Mouse (Mus musculus): ENCODE measurements around the gene Setd1a.

The Setd1a gene

DNA sequence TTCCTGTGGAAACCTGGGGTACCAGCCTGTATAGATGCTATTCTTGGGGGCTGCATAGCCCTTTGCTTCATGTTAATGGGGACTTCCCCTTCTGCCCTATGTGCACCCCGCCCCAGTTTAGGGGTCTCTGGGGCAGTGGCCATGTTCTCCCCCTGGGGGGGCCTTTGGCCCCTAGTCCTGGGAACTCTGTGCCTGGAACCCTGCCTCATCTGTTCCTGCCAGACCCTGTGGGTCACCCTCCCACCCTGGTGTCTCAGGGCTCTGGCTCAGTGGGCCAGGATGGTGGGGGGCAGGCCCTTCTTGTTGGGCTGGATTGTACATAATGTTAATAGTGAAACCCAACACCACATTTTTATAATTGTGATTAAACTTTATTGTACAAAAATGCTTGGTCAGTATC lies 23.3 kb downstream of the Setd1a start:
- no peak for DNase-seq (ENCODE audit: low read depth, low spot score)

DNA sequence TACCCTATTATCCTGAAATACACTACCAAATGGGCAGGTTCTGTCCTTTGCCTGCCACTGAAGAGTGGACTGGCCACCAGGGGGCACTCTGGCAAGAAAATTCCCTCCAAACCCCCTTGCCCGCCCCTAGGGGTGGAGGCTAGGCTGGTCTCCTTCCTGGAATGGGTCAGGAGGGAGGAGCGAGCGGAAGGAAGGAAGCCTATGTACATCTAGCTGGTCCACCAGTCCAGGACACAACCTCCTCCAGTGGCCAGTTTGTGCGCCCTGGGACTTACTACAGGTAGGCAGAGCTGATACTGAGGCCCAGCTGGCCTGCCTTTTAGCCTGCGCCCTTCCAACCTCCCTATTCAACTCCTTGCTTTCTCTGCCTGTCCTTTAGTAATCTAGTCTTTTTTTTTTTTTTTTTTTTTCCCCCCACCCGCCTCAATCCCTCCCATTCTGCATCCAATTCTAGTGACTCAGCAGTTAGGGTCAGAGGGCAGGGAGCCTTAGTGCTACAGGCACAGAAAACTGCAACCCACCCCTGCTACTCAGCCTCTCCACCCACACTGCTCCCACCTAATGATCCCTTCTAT lies 24.1 kb downstream of the Setd1a start, which contains the start of gene Hsd3b7:
TSS of gene Hsd3b7 (plus strand) at position 170 of the 575 bp plus-strand sequence.
- peak; percentile 88 for DNase-seq (ENCODE audit: low read depth, low spot score)

DNA sequence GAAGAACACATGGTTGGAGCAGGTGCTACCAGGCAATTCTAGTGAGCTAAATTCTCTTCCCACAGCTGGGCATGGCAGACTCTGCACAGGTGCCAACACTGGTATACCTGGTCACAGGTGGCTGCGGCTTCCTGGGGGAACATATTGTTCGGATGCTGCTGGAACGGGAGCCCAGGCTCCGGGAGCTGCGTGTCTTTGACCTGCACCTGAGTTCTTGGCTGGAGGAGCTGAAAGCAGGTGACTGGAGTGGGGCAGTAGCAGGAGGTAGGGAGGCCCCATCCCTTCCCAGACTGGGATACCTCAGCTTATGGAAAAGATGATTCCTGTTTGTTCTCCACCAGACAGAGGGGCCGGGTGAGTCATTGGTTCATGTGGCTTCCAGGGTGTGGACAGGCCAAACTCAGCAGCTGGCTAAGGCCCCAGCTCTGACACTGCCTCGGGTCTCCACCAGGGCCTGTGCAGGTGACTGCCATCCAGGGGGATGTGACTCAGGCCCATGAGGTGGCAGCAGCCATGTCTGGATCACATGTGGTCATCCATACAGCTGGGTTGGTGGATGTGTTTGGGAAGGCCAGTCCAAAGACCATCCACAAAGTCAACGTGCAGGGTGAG lies 24.6 kb downstream of the Setd1a start:
- DNase-seq (ENCODE audit: low read depth, low spot score), result no peak

DNA sequence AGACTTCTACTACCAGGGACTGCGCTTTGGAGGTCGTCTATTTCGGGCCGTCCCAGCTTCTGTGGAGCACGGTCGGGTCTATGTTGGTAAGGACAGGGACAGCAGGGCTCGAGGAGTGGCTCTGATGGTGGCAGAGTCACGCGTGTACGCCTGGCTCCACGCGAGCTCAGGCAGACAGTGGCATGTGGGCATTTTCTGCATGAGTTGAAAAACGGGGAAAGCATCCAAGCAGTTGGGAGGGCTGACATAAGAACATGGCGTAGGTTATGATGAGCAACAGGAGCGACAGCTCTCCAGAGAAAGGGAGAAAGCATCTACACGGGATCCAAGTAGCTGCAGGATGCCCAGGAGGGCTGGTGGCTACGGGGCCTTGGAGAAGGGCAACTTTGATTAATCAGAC lies 25.8 kb downstream of the Setd1a start:
- DNase-seq (ENCODE audit: low read depth, low spot score), result no peak

DNA sequence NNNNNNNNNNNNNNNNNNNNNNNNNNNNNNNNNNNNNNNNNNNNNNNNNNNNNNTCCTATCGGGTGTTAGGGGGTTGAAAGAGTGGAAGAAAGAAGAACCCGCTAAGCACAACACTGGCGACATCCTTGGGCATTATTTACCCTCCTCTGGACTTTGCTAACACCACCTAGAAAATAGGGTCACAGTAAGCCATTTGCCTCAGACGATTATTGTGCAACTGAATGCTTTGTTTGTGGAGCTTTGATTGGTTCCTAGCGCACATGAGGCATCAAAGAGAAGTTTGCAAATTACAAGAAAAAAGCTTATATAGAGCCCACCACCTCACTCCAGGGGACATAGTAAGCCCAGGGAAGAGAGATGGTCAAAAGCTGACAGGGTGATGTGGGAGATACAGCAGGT lies 32.4 kb downstream of the Setd1a start:
- no peak for DNase-seq (ENCODE audit: low read depth, low spot score)

DNA sequence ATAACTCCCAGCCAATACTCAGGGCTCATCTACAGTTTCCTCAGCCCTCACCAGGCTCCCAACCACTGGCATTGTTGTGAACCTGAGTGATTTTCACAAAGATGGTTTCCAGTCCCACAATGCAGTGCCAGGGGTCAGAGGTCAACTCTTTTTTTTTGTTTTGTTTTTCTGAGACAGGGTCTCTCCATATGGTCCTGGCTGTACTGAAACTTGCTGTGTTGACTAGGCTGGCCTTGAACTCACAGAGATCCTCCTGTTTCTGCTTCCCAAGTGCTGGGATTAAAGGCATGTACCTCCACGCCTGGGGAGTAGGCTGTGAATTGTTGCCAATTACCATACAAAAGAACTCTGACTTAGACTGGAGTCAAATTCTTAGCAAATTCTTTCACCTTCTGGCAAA lies 33.4 kb downstream of the Setd1a start:
- DNase-seq (ENCODE audit: low read depth, low spot score), result peak; percentile 59

DNA sequence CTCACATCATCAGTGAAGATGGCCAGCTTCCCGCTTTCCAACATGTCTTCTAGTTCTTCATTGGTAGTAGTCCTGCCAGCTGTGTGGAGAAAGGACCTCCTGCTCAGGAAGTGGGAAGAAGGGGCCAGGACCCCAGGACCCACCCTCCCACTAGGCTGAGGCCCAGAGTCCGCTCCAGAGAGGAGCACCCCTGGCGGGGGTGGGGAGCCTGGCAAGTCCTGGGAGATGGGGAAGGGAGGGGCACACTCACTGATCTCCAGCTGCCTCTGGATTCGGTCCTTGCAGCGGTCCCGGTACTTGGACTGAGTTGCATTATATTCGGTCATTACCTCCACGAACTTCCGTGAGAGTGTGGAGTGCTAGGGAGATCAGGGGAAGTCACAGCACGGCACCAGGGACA lies 34.2 kb downstream of the Setd1a start:
- DNase-seq (ENCODE audit: low read depth, low spot score), result no peak

DNA sequence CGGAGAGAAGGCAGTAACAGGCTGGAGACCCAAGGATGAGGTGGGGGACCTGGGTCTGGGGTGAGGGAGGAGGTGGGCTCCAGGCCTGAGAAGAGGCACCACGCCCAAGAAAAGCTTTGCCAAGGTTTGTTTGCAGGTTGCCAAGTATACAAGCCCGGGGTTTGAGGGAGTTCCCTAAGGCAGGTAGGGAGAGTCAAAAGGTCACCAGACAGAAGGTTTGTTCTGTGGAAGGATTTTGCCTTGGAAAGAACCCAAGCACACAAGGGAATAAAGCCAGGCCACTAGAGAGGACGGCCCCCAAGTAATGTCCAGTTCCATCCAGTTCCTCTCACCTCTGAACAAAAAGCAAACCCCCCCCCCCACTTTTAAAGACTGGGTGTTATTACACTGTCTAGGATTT lies 34.8 kb downstream of the Setd1a start:
- DNase-seq (ENCODE audit: low read depth, low spot score), result peak; percentile 54

DNA sequence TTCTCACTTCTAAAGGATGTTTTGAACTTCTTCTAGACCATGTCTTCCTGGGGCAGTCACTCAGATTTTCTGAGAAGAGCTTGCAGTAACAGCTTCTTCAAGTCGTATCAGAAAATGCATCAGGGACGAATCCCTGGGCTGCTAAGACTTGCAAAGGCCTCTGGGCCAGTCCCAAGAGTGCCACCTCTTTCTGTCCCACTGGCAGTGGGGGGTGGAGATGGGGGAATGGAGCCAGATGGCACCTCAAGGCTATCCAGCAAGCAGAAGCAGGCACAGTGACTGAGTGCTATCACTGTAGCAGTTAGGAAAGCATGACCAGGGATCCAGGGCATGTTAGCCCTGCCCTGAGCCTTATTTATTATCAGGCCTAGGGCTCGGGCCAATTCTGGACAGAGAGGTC lies 35.8 kb downstream of the Setd1a start:
- no peak for DNase-seq (ENCODE audit: low read depth, low spot score)

DNA sequence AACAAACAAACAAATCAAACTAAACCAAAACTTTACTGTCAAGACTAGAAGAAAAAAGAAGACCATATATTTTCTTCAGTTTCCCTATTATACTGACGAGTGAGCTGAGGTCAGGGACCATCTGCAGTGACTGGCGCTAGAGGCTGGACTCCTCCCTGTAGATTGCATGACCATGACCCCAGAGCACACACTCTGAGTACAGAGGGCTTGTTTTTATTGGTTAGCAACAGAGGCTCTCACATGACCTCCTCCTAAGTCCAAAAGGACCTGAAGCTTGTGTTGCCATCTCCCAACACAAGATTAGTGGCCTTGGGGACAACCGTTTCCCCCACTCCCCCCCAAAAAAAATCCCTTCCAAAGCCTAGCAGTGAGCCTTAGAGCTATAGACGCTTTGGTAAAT lies 37.4 kb downstream of the Setd1a start:
- no peak for DNase-seq (ENCODE audit: low read depth, low spot score)

DNA sequence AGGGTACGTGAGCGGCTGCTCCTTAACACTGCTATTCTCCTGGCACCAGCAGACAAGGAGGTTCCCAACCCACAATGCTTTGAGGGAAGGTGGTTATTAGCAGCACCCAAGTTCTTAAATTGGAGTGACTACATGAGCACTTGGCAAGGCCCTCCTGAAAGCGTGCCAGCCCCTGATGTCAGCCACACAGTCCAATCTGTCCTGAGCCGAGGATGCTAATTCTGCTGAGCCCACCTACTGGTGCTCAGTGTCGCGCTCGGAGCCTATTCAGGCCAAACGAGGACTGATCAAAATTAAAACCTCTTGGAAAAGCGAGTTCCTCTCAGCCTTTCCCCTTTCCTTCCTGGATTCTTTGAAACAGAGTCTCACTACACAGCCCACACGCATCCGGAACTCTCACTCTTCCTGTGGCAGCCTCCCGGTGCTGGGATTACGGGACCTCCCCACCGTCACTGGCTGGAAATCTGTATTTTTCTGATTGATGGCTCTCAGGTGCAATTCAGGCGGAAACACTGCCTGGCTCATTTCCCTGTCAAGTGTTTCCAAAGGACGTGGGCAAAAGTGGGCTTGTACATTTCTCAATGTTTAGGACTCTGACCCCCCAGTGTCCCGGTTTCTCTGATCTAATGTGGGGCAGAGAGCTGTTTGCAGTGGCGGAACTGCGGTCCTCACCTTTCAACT lies 37.9 kb downstream of the Setd1a start:
- no peak for DNase-seq (ENCODE audit: low read depth, low spot score)

DNA sequence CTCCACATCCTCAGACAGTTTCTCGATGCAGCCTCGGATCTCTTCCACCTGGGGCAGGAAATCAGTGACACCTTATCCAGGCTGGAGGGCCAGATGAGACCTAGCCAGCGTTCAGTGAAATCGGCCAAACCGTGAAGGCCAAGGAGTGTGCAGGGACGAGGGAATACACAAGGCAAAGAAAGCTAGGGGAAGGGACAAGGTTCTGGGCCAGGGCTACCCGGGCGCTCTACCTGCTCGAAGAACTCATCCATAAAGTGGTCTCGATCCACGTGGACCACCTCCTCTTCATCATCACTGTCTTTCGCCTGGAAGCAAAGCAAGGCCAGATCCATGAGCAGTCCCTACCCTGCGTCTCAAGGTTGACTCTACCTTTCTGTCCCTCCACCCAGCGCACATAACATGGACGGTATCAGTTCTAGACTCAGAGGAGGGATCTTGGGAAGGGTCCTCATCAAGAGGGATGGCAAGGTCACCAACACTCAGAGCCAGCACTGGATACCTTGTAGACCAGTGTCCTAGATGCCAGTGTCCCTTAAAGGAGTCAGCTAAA lies 38.7 kb downstream of the Setd1a start:
- no peak for DNase-seq (ENCODE audit: low read depth, low spot score)

DNA sequence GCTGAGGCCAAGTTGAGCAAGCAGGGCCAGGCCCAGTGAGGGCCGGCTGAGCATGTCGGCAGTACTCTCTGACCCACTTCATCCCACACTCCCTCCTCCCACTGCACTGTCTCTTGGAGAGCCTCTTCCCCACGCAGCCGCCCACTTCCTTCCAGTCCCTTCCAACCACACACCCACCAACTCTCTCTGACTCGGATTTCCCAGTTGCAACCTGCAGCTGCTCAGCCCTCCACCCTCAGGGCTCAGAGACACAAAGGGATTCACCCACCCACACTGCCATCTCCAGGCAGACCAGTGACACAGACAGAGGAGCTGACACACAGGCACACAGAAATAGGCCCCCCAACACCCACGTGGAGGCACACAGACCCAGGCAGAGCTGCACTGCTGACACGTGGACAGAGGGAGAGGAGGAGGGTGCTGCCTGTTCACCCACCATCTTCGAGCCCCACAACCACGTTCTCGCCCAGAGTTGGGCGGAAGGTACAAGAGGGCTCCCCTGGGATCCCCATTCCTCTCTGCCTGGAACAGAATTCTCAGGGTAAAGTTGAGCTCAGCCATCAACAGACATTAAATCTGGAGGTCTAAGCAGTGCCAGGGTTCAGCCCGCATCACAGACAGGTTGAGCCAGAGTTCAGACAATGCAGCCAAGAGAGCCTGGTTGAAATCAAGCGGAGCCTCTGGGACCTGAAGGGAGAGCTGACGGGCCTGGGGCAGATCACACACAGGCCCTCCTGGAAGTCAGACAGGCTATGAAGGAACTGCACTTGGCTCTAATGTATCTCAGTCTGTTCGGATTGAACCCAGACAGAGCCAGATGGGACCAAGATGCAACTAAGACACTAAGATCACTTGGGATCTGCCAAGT lies 39.7 kb downstream of the Setd1a start:
- peak; percentile 83 for DNase-seq (ENCODE audit: low read depth, low spot score)

DNA sequence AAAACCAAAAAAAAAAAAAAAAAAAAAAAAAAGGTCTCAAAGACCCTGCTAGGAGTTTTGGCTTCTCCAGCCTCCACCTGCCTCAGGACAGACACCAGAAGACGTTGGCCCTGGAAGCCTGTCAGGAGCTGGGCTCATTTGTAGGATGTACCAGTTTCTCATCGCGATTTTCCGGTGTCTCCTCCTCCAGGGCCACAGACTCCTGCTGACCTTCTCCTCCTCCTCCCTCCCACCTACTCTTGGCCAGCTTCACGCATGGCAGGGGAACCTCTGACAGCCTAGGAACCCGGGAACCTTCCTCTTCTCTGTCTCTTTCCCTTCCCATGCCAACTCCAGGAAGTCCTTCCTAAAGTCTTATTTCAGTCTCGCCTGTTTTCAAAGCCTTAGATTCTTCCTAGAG lies 40.6 kb downstream of the Setd1a start:
- DNase-seq (ENCODE audit: low read depth, low spot score), result no peak

DNA sequence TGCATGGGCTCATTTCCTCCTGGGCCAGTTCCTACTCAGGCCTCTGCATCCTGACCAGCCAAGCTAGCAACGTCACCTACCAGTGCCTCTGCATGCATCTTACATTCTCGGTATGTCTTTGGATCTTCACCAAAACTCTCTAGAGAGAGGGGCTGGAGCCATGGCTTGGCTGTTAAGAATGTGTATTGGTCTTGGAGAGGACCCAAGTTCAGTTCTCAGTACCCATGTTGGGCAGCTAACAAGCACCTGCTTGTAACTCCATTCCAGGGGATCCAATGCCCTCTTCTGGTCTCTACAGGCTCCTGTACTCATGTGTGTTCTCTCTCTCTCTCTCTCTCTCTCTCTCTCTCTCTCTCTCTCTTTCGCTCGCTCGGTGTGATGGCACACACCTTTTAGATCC lies 41.3 kb downstream of the Setd1a start:
- no peak for DNase-seq (ENCODE audit: low read depth, low spot score)

DNA sequence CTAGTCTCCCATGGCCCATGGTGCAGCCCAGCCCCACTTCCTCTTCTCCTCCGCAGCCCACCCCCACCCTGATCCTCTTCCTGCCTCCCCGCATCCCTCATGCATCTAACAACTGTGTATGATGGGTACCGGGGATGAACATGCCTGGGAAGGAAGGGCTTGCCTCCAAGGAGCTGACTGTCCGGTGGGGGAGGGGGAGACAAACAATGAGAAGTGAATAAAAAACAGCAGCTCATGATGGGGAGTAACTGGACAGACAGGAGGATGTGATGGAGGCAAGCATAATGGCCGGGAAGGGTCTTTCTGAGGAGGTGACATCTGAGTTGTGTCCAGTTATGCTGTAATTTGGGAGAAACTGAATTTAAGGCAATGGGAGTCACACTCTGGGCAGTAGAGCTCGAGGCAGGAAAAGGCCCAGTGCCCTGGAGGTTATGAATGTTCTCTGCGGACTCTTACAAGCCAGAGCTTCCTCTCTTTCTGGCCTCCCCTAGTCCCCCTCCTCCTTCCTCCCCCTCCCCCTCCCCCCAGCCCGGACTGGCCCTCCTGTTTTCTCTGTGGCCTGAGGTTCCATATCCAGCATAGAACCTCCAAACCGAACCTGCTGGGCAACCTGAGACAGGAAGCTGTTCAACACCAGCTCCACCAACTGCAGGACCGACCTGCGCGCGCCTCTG lies 44.5 kb downstream of the Setd1a start:
- no peak for DNase-seq (ENCODE audit: low read depth, low spot score)

DNA sequence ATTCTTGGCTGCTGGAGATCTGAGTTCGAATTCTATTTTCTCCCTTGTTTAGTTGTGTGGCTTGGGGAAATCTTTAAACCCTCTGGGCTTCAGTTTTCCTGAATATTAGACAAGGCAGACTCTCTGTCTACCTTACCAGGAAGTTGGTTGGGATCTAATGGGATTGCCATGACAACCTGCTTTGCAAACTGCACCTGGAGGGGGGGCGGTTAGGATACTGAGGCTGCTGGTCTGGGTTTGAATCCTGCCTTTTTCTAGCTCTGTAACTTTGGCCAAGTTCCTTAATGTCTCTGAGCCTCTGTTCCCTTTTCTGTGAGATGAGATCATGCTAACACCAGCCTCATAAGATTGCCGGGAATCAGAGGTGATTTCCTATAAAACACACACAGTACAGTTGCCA lies 46.0 kb downstream of the Setd1a start:
- no peak for DNase-seq (ENCODE audit: low read depth, low spot score)

DNA sequence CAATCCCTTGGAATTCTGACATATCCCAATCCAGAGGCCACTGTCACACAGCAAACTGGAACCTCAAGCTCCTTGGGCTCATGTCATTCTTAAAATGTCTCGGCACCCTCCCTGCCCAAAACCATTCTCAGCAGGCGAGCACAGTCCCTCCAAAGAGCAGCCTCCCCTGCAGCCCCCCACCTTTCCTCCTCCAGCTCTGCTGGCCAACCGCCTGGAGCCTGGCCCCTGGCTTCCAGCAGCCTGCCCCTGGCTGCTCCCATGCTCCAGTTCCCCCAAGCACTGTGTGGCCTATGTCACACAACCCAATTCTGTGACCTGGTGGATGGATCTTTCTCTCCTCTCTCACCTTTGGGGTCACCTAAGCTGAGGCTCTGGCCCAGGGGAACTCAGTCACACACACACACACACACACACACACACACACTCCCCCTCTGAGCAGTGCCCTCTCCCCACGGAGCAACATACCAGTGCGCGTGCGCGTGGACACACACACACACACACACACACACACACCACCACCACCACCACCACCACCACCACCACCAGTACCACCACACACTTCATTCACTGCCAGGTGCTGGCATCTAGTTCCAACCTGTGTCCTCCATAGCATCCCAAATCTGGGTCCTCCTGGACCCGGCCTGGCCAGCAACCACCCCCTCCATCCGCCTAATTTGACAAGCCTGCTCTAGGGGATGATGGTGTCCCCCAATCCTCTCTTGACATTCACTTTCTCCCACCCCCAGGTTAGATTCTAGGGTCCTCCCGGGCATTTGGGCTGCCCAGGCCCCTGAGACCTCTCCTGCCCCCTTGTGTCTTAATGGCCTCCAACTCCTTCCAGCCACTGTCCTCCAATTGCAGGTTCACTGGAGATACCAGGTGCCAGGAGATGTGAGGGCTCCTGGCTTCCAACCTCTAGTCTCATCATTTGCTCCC lies 47.0 kb downstream of the Setd1a start:
- no peak for DNase-seq (ENCODE audit: low read depth, low spot score)

DNA sequence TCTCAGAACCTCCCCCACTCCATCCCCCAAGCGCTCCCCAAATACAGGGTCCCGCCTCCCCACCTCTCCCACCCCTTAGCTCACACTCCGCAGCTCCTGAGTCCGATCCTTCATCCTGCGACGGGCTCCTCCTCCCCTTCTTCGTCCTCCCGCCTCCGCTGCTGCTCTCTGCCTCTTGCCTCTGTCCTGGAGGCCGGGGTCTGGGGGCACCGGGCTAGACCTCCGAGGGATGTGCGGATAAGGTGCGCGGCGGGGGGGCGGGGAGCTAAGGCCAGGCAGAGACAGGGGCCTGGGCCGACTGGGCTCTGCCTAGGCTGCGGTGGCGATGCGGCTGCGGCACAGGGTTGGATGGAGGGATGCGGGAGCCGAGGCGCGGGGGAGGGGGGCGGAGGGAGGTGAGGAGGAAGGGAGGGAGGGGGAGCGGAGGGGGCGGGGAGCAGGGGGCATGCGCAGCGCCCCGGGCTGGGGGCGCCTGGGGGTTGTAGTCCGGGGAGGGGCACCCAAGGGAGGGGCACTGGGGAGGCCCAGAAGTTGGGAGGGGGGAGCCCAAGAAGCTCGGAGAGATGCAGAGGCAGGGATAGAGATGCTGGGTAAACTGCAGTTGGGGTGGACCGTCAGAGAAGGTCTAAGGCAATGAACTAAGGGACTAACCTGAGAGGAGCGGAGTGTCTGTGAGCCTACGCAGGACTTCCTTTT lies 47.9 kb downstream of the Setd1a start, which contains the start of the genes Stx4a and Stx1b:
TSS of gene Stx4a (plus strand) at position 119 of the 696 bp plus-strand sequence.
TSS of gene Stx1b (minus strand) at position 374 of the 696 bp plus-strand sequence.
- peak; percentile 34 for DNase-seq (ENCODE audit: low read depth, low spot score)

DNA sequence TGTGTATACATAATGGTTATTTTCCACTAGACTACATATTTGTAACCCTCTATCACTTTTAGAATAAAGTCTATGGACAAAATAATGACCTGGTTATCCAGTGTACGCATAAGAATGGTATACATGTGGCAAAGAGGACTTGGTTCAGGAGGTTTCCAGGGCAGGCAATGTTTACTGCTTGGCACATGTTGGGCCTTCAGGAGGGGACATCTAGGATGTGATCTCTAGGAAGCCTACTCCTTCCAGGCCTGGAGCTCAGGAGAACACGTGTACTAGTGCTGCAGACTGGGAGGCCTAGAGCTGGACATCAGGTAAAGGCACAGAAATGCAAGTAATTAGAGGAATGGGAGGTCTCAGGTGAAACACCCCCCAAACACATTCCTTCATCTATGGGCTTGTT lies 59.1 kb downstream of the Setd1a start:
- DNase-seq (ENCODE audit: low read depth, low spot score), result no peak
